Mouse (Mus musculus): ENCODE measurements around the gene Tmcc2. TPM values are rescaled to one million over a fixed set of nuclear protein-coding genes. Genes with fewer than 3 reads are reported as not detected.

The Tmcc2 gene
- polyA plus RNA-seq, 1 experiment = 26.7 TPM

- H3K36me3 ChIP-seq (replicated peaks; ENCODE audit: low read length) = no peaks in the 10 kb centered on the region
- peaks cover 97% of the 10 kb centered on the region for H3K27me3 ChIP-seq (replicated peaks)
- no peaks in the 10 kb centered on the region for H3K9me3 ChIP-seq
- peaks cover 57% of the 10 kb centered on the region for H3K4me1 ChIP-seq
- TF ChIP-seq FLI1 (IDR thresholded peaks at IDR 0.05; ENCODE audit: low read length) (no peak), GATA1 (IDR thresholded peaks at IDR 0.05; ENCODE audit: borderline replicate concordance, low read length) (no peak)
- H3K4me3 ChIP-seq (replicated peaks) = no peak overlapping the region
Measured at GRCm38 (mm10) chr1:132384001-132384554, 7.0 kb downstream of the Tmcc2 start.

DNA sequence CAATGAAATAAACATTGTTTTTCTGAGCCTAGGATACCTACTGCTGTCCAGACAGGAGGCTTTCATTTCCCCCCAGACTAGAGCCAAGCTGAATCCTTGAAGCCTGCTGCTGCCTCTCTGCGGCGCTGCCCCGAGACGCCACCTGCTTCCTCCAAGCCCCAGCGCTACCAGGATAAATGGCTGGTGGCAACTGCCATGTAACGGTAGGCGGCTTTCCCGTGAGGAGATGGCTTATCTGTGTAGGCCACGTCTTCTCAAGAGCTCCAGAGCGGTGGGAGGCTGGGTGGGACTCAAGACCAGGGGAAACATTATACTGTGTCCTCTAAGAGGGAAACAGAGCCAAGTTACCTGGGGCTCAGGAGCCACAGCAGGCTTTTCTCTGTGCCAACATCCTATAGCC, 9.2 kb downstream of the Tmcc2 start:
- peaks cover 61% of the 10 kb centered on the region for H3K4me1 ChIP-seq
- no peaks in the 10 kb centered on the region for H3K36me3 ChIP-seq (replicated peaks; ENCODE audit: low read length)
- H3K4me3 ChIP-seq (replicated peaks) = peak overlapping the region; percentile 64
- H3K9me3 ChIP-seq = no peaks in the 10 kb centered on the region
- TF ChIP-seq FLI1 (IDR thresholded peaks at IDR 0.05; ENCODE audit: low read length) (no peak), GATA1 (IDR thresholded peaks at IDR 0.05; ENCODE audit: borderline replicate concordance, low read length) (no peak)
- peaks cover 98% of the 10 kb centered on the region for H3K27me3 ChIP-seq (replicated peaks)

DNA sequence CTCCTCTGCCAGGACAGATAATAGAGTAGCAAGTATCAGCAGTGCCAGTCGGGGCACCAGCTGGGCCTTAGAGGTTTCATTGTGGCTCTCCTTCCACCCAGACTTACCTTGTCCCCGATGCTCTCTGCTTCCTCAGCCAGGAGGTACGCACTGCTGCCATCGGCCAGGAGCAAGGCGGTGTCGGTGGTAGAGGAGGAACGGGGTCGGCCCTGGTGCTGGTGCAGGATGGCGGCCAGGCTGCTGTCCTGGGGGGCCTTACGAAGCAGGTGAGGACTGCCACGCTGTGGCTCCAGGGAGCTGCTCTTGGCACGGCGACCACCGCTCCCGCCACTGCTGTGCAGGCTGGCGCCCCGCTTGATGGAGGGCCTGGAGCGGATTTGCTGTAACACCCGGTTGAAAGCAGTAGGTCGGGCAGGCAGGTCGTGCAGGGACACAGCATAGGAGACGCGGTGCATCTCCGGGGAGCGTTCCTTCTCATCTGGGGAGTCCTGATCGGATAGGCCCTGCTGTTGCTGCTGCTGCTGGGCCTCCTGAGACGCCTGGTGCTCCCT, 10.5 kb downstream of the Tmcc2 start:
- no peak overlapping the region for H3K4me3 ChIP-seq (replicated peaks)
- peaks cover 97% of the 10 kb centered on the region for H3K27me3 ChIP-seq (replicated peaks)
- no peaks in the 10 kb centered on the region for H3K9me3 ChIP-seq
- no peaks in the 10 kb centered on the region for H3K36me3 ChIP-seq (replicated peaks; ENCODE audit: low read length)
- TF ChIP-seq FLI1 (IDR thresholded peaks at IDR 0.05; ENCODE audit: low read length) (no peak), GATA1 (IDR thresholded peaks at IDR 0.05; ENCODE audit: borderline replicate concordance, low read length) (no peak)
- H3K4me1 ChIP-seq = peaks cover 64% of the 10 kb centered on the region

- no peak overlapping the region for H3K4me3 ChIP-seq (replicated peaks)
- no peaks in the 10 kb centered on the region for H3K36me3 ChIP-seq (replicated peaks; ENCODE audit: low read length)
- peaks cover 76% of the 10 kb centered on the region for H3K4me1 ChIP-seq
- H3K27me3 ChIP-seq (replicated peaks) = peaks cover 96% of the 10 kb centered on the region
- no peaks in the 10 kb centered on the region for H3K9me3 ChIP-seq
- no peak for TF ChIP-seq FLI1 (IDR thresholded peaks at IDR 0.05; ENCODE audit: low read length)
- no peak for TF ChIP-seq GATA1 (IDR thresholded peaks at IDR 0.05; ENCODE audit: borderline replicate concordance, low read length)
Measured at GRCm38 (mm10) chr1:132377811-132378210, 13.3 kb downstream of the Tmcc2 start.

DNA sequence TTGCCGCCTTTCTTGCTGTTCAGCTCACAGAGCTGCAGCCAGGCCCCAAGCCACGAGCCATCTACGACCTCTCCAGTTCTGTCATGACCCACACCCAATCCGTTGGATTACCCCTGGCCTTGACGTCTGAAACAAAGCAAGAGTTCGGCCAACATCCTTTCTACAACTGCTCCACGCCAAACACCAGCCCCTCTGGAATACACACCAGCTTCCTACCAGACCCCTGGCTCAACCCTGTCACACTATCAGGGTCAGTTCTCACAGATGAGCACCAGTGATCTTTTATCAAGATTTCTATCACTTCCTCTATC, 14.1 kb downstream of the Tmcc2 start:
- no peak for TF ChIP-seq GATA1 (IDR thresholded peaks at IDR 0.05; ENCODE audit: borderline replicate concordance, low read length)
- no peak for TF ChIP-seq FLI1 (IDR thresholded peaks at IDR 0.05; ENCODE audit: low read length)
- no peaks in the 10 kb centered on the region for H3K9me3 ChIP-seq
- H3K27me3 ChIP-seq (replicated peaks) = peaks cover 93% of the 10 kb centered on the region
- no peak overlapping the region for H3K4me3 ChIP-seq (replicated peaks)
- H3K36me3 ChIP-seq (replicated peaks; ENCODE audit: low read length) = no peaks in the 10 kb centered on the region
- H3K4me1 ChIP-seq = peaks cover 77% of the 10 kb centered on the region

DNA sequence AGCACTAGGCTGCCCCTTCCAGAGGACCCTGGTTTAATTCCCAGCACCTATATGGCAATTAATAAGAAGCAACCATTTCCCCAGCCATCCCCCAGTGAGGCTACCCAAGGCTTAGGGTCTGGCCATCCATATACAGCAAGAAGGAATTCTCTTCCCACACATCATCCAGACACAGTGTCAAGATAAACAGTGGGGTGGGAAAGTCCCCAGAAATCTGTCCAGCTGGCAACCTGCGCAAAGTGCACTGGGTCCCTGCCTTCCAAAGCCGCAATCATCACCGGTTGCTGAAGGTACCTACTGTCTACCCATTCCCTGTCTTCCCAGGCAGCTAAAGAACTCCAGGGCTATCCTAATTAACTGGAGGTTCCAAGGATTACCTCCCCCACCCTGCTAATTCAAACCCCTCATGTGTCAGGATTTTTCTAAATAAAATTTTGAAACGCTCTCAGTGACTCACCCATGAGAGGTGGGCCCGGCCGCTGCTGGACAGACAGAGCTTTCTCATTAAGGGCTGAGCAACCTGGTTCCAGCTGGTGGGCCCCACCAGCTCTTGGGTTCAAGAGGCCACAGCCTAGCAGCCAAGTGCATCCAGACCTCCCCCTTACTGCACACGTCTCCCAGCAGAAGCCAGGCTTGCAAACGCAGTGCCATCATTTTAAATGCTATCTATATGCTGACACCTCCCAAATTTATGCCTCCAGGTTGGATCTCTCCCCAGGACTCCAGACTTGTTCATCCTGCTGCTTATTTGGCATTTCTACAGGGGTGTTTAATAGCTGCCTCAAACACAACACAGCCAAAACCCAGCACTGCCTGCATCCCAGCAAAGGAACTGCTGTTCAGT, 14.6 kb downstream of the Tmcc2 start:
- H3K4me1 ChIP-seq = peaks cover 78% of the 10 kb centered on the region
- no peaks in the 10 kb centered on the region for H3K9me3 ChIP-seq
- H3K36me3 ChIP-seq (replicated peaks; ENCODE audit: low read length) = no peaks in the 10 kb centered on the region
- TF ChIP-seq FLI1 (IDR thresholded peaks at IDR 0.05; ENCODE audit: low read length) (no peak), GATA1 (IDR thresholded peaks at IDR 0.05; ENCODE audit: borderline replicate concordance, low read length) (no peak)
- no peak overlapping the region for H3K4me3 ChIP-seq (replicated peaks)
- peaks cover 91% of the 10 kb centered on the region for H3K27me3 ChIP-seq (replicated peaks)

DNA sequence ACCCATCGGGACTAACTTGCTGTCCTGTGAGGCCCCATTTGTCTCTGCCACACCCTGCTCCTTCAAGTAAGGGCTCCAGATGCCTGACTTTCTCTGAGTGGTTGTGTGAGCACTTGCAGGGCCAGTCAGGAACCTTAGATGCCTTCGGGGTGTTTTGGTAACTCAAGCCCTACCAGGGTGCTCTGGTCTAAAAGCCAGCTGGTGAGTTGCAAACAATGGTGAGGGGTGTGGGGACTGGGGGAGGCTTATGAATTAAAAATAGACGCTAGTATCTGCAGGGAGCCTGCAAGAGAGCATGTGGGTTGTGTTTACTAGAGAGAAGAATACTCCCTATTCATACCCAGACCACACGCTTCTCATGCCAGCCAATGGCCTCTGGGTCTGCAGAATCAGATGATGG, 15.8 kb downstream of the Tmcc2 start:
- Histone ChIP-seq H3K4me3 (replicated peaks) (no peak overlapping the region), H3K36me3 (replicated peaks; ENCODE audit: low read length) (no peaks in the 10 kb centered on the region), H3K27me3 (replicated peaks) (peaks cover 82% of the 10 kb centered on the region), H3K9me3 (no peaks in the 10 kb centered on the region), H3K4me1 (peaks cover 83% of the 10 kb centered on the region)
- TF ChIP-seq FLI1 (IDR thresholded peaks at IDR 0.05; ENCODE audit: low read length) (no peak), GATA1 (IDR thresholded peaks at IDR 0.05; ENCODE audit: borderline replicate concordance, low read length) (no peak)

DNA sequence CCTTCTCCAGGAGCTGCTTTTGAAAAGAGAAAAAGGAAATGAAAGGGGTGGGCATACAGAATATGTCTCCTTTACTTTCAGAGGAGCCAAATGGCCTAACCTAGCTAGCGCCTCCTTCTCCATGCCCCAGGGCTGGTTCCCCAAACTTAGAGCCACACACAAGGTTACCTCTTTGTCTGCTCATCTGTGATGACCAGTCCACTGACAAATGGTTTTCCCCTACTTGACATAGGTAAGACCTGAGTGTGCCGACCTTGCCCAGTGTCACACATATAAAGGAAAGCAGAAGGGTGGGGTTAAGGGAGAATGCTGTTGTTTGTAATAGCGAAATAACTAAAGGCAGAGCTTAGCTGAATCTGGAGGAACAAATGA, 16.2 kb downstream of the Tmcc2 start:
- H3K4me1 ChIP-seq = peaks cover 87% of the 10 kb centered on the region
- H3K27me3 ChIP-seq (replicated peaks) = peaks cover 78% of the 10 kb centered on the region
- no peaks in the 10 kb centered on the region for H3K9me3 ChIP-seq
- no peak overlapping the region for H3K4me3 ChIP-seq (replicated peaks)
- no peak for TF ChIP-seq FLI1 (IDR thresholded peaks at IDR 0.05; ENCODE audit: low read length)
- TF ChIP-seq GATA1 (IDR thresholded peaks at IDR 0.05; ENCODE audit: borderline replicate concordance, low read length) = no peak
- no peaks in the 10 kb centered on the region for H3K36me3 ChIP-seq (replicated peaks; ENCODE audit: low read length)

GRCm38 (mm10) chr1:132374140-132374872, 16.8 kb downstream of the Tmcc2 start:
- Histone ChIP-seq H3K4me3 (replicated peaks) (peak overlapping the region; percentile 48), H3K36me3 (replicated peaks; ENCODE audit: low read length) (no peaks in the 10 kb centered on the region), H3K27me3 (replicated peaks) (peaks cover 73% of the 10 kb centered on the region), H3K9me3 (no peaks in the 10 kb centered on the region), H3K4me1 (peaks cover 87% of the 10 kb centered on the region)
- TF ChIP-seq FLI1 (IDR thresholded peaks at IDR 0.05; ENCODE audit: low read length) = no peak
- TF ChIP-seq GATA1 (IDR thresholded peaks at IDR 0.05; ENCODE audit: borderline replicate concordance, low read length) = no peak
